Mouse (Mus musculus) limb, embryonic 15.5 days (tissue): Measurements from ENCODE around the gene Bpnt1. TPM values are rescaled to one million over a fixed set of nuclear protein-coding genes. Genes with fewer than 3 reads are reported as not detected.
A peak's percentile ranks its signal among the peaks of the same experiment; 100 is the strongest.
"Not testable (repeated sequence)": the region's sequence is repeated elsewhere in the genome, so short reads cannot be mapped to it uniquely, and the experiment has no call there.

Source experiments
- ATAC-seq: fragments of 200-750 bp; cut with Nextera tagmentation; 2 replicates; pipeline ENCODE4 v1.8.0; 2017; ENCODE audit warnings: low read depth, moderate TSS enrichment; ENCODE audit not compliant: insufficient number of reproducible peaks, low FRiP score, low TSS enrichment
- H3K27ac ChIP-seq: fragments of 300-500 bp; sonication (generic); 2 replicates; pipeline ENCODE4 v1.5.1; 2015; ENCODE audit warnings: moderate library complexity, mild to moderate bottlenecking, inconsistent platforms
- H3K27me3 ChIP-seq: fragments of 300-500 bp; sonication (generic); 2 replicates; pipeline ENCODE4 v1.6.1; 2015; ENCODE audit warnings: inconsistent platforms
- H3K36me3 ChIP-seq: fragments of 300-500 bp; sonication (generic); 2 replicates; pipeline ENCODE4 v1.6.1; 2015; ENCODE audit warnings: inconsistent platforms
- H3K4me1 ChIP-seq: fragments of 300-500 bp; sonication (generic); 2 replicates; pipeline ENCODE4 v1.6.1; 2015; ENCODE audit warnings: inconsistent platforms
- H3K4me2 ChIP-seq: fragments of 300-500 bp; sonication (generic); 2 replicates; pipeline ENCODE4 v1.6.1; 2015; ENCODE audit warnings: mild to moderate bottlenecking, inconsistent platforms
- H3K4me3 ChIP-seq: fragments of 300-500 bp; sonication (generic); 2 replicates; pipeline ENCODE4 v1.5.1; 2015; ENCODE audit warnings: mild to moderate bottlenecking, inconsistent platforms
- H3K9ac ChIP-seq: fragments of 300-500 bp; sonication (generic); 2 replicates; pipeline ENCODE4 v1.6.1; 2015; ENCODE audit warnings: inconsistent platforms
- H3K9me3 ChIP-seq: fragments of 300-500 bp; sonication (generic); 2 replicates; pipeline ENCODE4 v1.6.1; 2016; ENCODE audit warnings: inconsistent platforms
- whole genome bisulfite sequencing: fragments of 180-500 bp; shearing (Covaris S2); methylation state at CpG from one replicate; pipeline ENCODE4 v1.1.7; 2015; 5-methylcytosine and 5-hydroxymethylcytosine counted together
- polyA plus RNA-seq: library from polyadenylated mRNA; unstranded; fragments of >200 nt; fragmentation: Nextera tagmentation; extraction: Ambion mirVana; gene quantifications from 2 replicates; pipeline ENCODE4 v1.2.1, GENCODE M21; 2015

The Bpnt1 gene
- polyA plus RNA-seq, 1 experiment from 2014 or later, result 21.3 TPM

- H3K4me2 ChIP-seq, result no peak overlapping the region
- no peak for ATAC-seq
- H3K27me3 ChIP-seq, result no peaks in the 10 kb centered on the region
- H3K9me3 ChIP-seq, result no peaks in the 10 kb centered on the region
- H3K4me1 ChIP-seq, result no peaks in the 10 kb centered on the region
- 95% methylated on average over 12 of the region's 12 CpGs for WGBS
- no peak overlapping the region for H3K4me3 ChIP-seq
- no peak overlapping the region for H3K27ac ChIP-seq
- H3K36me3 ChIP-seq, result peaks cover 47% of the 10 kb centered on the region
- H3K9ac ChIP-seq, result no peak overlapping the region
These were observed 25.1 kb upstream of the Bpnt1 start for GRCm38 (mm10) chr1:185306836-185307235.

- no peak for ATAC-seq
- peaks cover 46% of the 10 kb centered on the region for H3K36me3 ChIP-seq
- WGBS, result 94% methylated on average over 7 of the region's 7 CpGs
These were observed 24.3 kb upstream of the Bpnt1 start for GRCm38 (mm10) chr1:185307645-185308044.

GRCm38 (mm10) chr1:185308334-185308733 is 23.6 kb upstream of the Bpnt1 start:
- H3K4me3 ChIP-seq, result no peak overlapping the region
- WGBS, result 91% methylated on average over 2 of the region's 2 CpGs

More at GRCm38 (mm10) chr1:185307645-185308044, 24.3 kb upstream of the Bpnt1 start:
- Histone ChIP-seq H3K9ac (no peak overlapping the region), H3K27me3 (no peaks in the 10 kb centered on the region), H3K4me1 (no peaks in the 10 kb centered on the region), H3K4me3 (no peak overlapping the region), H3K9me3 (no peaks in the 10 kb centered on the region), H3K4me2 (no peak overlapping the region), H3K27ac (no peak overlapping the region)

GRCm38 (mm10) chr1:185308908-185309307 is 23.0 kb upstream of the Bpnt1 start:
- no peak overlapping the region for H3K27ac ChIP-seq
- no peak for ATAC-seq
- no peak overlapping the region for H3K9ac ChIP-seq
- H3K27me3 ChIP-seq, result no peaks in the 10 kb centered on the region
- WGBS, result 74% methylated on average over 4 of the region's 4 CpGs
- no peak overlapping the region for H3K4me2 ChIP-seq
- H3K4me1 ChIP-seq, result no peaks in the 10 kb centered on the region
- H3K4me3 ChIP-seq, result no peak overlapping the region
- H3K9me3 ChIP-seq, result no peaks in the 10 kb centered on the region
- H3K36me3 ChIP-seq, result peaks cover 51% of the 10 kb centered on the region

More at GRCm38 (mm10) chr1:185308334-185308733, 23.6 kb upstream of the Bpnt1 start:
- H3K4me2 ChIP-seq, result no peak overlapping the region
- H3K36me3 ChIP-seq, result peaks cover 45% of the 10 kb centered on the region
- no peak for ATAC-seq
- H3K9ac ChIP-seq, result no peak overlapping the region
- H3K9me3 ChIP-seq, result no peaks in the 10 kb centered on the region
- H3K27ac ChIP-seq, result no peak overlapping the region
- H3K27me3 ChIP-seq, result no peaks in the 10 kb centered on the region
- no peaks in the 10 kb centered on the region for H3K4me1 ChIP-seq

- H3K4me2 ChIP-seq, result no peak overlapping the region
- 91% methylated on average over 9 of the region's 9 CpGs for WGBS
These were observed 20.0 kb upstream of the Bpnt1 start for GRCm38 (mm10) chr1:185311949-185312348.

GRCm38 (mm10) chr1:185314546-185314945 is 17.4 kb upstream of the Bpnt1 start:
- Histone ChIP-seq H3K4me1 (no peaks in the 10 kb centered on the region), H3K9ac (no peak overlapping the region), H3K27me3 (no peaks in the 10 kb centered on the region), H3K4me2 (no peak overlapping the region), H3K4me3 (no peak overlapping the region), H3K27ac (no peak overlapping the region), H3K36me3 (peaks cover 64% of the 10 kb centered on the region), H3K9me3 (no peaks in the 10 kb centered on the region)
- ATAC-seq, result no peak
- 91% methylated on average over 4 of the region's 4 CpGs for WGBS

More at GRCm38 (mm10) chr1:185311949-185312348, 20.0 kb upstream of the Bpnt1 start:
- H3K4me3 ChIP-seq, result no peak overlapping the region
- H3K9me3 ChIP-seq, result no peaks in the 10 kb centered on the region
- no peaks in the 10 kb centered on the region for H3K4me1 ChIP-seq
- H3K9ac ChIP-seq, result no peak overlapping the region
- H3K27ac ChIP-seq, result no peak overlapping the region
- no peak for ATAC-seq
- no peaks in the 10 kb centered on the region for H3K27me3 ChIP-seq
- H3K36me3 ChIP-seq, result peaks cover 63% of the 10 kb centered on the region

- Histone ChIP-seq H3K4me2 (no peak overlapping the region), H3K36me3 (peaks cover 73% of the 10 kb centered on the region), H3K27me3 (no peaks in the 10 kb centered on the region), H3K27ac (no peak overlapping the region), H3K4me1 (no peaks in the 10 kb centered on the region), H3K9me3 (no peaks in the 10 kb centered on the region), H3K4me3 (no peak overlapping the region), H3K9ac (no peak overlapping the region)
- ATAC-seq, result no peak
- WGBS, result 89% methylated on average over 16 of the region's 16 CpGs
These were observed 15.9 kb upstream of the Bpnt1 start for GRCm38 (mm10) chr1:185315846-185316568.

GRCm38 (mm10) chr1:185327754-185328345 is 4.1 kb upstream of the Bpnt1 start:
- peak overlapping the region; percentile 54 for H3K4me2 ChIP-seq
- H3K9ac ChIP-seq, H3K27ac ChIP-seq, ATAC-seq, H3K9me3 ChIP-seq, H3K27me3 ChIP-seq: not testable (repeated sequence)
- peaks cover 40% of the 10 kb centered on the region for H3K36me3 ChIP-seq
- 62% methylated on average over 3 of the region's 3 CpGs for WGBS
- peak overlapping the region; percentile 97 for H3K4me3 ChIP-seq
- H3K4me1 ChIP-seq, result peaks cover 12% of the 10 kb centered on the region; the same call in 1 of the 2 replicates

GRCm38 (mm10) chr1:185328721-185329610 is 3.0 kb upstream of the Bpnt1 start, which contains the start of gene Iars2:
Gene Iars2, minus strand, starts transcription at chr1:185329396.
- Histone ChIP-seq H3K9me3 (no peaks in the 10 kb centered on the region), H3K4me3 (peak within 1 kb of the TSS; percentile 97), H3K27me3 (no peaks in the 10 kb centered on the region), H3K4me1 (peaks cover 17% of the 10 kb centered on the region), H3K9ac (peak within 1 kb of the TSS; percentile 85), H3K27ac (peak within 1 kb of the TSS; percentile 95), H3K36me3 (peaks cover 29% of the 10 kb centered on the region), H3K4me2 (peak within 1 kb of the TSS; percentile 54)
- peak; percentile 82 for ATAC-seq
- WGBS, result under 1% methylated on average over 76 of the region's 76 CpGs

GRCm38 (mm10) chr1:185329851-185330250 is 2.1 kb upstream of the Bpnt1 start:
- WGBS, result 89% methylated on average over 8 of the region's 8 CpGs
- Histone ChIP-seq H3K36me3 (peaks cover 23% of the 10 kb centered on the region), H3K27ac (no peak overlapping the region), H3K9ac (no peak overlapping the region), H3K4me2 (peak overlapping the region; percentile 54; the same call in 1 of the 2 replicates), H3K4me1 (peaks cover 17% of the 10 kb centered on the region), H3K4me3 (no peak overlapping the region), H3K9me3 (no peaks in the 10 kb centered on the region), H3K27me3 (no peaks in the 10 kb centered on the region)
- no peak for ATAC-seq

- Histone ChIP-seq H3K4me2 (peak overlapping the region; percentile 66; the same call in 1 of the 2 replicates), H3K27me3 (no peaks in the 10 kb centered on the region), H3K36me3 (peaks cover 10% of the 10 kb centered on the region), H3K4me1 (peaks cover 17% of the 10 kb centered on the region), H3K4me3 (peak overlapping the region; percentile 57), H3K27ac (no peak overlapping the region), H3K9me3 (no peaks in the 10 kb centered on the region), H3K9ac (no peak overlapping the region)
- no peak for ATAC-seq
- 45% methylated on average over 5 of the region's 5 CpGs for WGBS
These were observed 585 bp upstream of the Bpnt1 start for GRCm38 (mm10) chr1:185331364-185331763.
